Mouse (Mus musculus) 416B (cell line): Measurements from ENCODE around the gene Tnfsf13.

ENCODE experiments used
- DNase-seq: peaks from one replicate; pipeline ENCODE4 v3.0.0; 2011; ENCODE audit warnings: low read depth

Tnfsf13 gene

DNA sequence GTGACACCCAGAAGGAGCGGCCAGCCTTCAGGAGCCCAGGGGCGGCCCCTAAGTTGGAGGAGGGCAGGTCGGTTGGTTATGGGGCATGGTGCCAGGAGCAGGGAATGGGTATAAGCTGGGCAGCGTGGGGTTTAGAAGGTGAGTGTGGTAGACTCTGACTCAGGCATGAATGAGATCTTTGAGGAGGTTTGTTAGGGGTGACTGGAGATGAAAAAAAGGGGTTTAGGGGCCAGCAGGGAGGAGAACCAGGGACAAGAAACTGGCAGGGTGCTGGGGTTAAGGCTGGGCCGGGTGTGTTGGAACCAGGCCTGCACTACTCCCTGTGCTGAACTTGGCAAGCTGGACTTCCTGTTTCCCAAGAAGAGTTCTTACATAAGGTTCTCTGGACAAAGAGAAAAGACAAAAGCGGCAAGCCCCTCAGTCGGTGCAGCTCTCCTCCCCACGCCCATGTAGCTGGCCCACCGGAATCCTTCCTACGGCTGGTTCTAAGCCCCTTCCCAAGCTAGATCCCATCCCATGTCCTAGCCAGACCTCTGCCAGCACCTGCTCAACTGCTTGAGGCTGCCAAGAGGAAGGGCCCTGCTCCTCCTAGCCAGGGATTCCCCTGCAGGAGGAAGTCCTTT lies at the start of gene Tnfsf13:
Gene Tnfsf13, minus strand, starts transcription at position 259 of the 623 bp plus-strand sequence.
- DNase-seq, result peak; percentile 54

DNA sequence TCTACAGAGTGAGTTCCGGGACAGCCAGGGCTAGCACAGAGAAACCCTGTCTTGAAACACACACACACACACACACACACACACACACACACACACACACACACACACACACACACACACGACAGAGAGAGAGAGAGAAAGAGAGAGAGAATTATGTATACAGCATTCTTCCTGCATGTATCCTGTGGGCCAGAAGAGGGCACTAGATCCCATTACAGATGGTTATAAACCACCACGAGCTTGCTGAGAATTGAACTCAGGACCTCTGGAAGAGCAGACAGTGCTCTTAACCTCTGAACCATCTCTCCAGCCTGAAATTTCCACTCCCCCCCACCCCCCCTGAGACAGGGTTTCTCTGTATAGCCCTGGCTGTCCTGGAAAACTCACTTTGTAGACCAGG lies 45.8 kb upstream of the Tnfsf13 start:
- peak; percentile 45 for DNase-seq

DNA sequence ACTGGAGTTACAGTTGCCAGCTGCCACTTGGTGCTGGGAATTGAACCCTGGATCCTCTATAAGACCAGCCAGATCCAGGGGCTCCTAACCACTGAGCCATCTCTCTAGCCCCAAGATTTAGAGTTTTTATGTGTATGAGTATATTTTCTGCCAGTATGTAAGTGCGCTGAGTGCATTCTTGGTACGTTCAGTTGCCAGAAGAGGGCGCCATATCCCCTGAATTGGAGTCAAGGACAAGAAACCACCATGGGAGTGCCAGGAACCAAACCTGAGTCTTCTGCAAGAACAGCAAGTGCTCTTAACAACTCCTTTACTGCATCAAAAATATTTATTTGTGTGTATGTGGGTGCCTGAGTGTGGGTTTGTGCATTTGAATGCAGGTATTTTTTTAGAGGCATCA lies 43.5 kb upstream of the Tnfsf13 start:
- DNase-seq, result peak; percentile 91

- peak; percentile 36 for DNase-seq
Measured at GRCm38 (mm10) chr11:69725951-69726350, 40.4 kb upstream of the Tnfsf13 start.

GRCm38 (mm10) chr11:69723074-69723473 lies 37.5 kb upstream of the Tnfsf13 start:
- DNase-seq, result no peak

DNA sequence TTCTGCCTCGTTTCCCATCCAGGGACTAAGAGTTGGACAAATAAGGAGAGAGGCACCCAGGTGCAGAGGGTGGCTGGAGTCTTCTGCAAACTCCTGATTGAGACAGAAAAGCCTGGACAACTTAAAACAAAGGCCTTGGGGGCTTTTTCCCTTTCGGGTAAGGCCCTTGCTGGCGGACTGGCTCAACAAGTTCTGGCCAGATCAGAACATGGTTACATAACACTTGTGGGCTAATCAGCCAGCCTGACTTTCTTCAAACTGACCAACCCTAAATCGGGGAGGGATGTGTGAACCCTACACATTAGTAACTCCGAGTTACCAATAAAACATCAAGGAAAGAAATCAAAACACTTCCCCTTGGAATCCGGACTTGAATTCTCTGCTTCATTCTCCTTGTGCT lies 35.3 kb upstream of the Tnfsf13 start:
- no peak for DNase-seq

- no peak for DNase-seq
Measured at GRCm38 (mm10) chr11:69719423-69719822, 33.8 kb upstream of the Tnfsf13 start.

GRCm38 (mm10) chr11:69718661-69719060 lies 33.1 kb upstream of the Tnfsf13 start:
- DNase-seq, result no peak

DNA sequence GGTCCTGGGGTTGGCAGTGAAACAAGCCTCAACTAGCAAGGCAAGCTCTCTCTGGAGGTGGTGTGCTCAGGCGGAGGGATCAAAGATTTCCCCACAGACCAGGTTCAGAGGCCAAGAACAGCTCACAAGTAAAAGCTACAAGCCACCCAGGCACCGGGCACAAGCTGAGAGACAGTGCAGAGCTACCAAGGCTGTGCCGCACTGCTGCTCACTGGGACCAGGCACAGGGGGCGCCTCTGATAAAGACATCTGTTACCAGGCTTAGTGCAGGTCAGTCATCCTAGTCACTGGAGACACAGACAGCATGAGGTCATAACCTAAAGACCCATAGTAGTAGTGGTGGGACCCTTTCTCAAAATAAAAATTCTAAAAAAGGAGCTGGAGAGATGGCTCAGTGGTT lies 31.4 kb upstream of the Tnfsf13 start:
- no peak for DNase-seq

GRCm38 (mm10) chr11:69715929-69716328 lies 30.3 kb upstream of the Tnfsf13 start:
- DNase-seq, result peak; percentile 88

DNA sequence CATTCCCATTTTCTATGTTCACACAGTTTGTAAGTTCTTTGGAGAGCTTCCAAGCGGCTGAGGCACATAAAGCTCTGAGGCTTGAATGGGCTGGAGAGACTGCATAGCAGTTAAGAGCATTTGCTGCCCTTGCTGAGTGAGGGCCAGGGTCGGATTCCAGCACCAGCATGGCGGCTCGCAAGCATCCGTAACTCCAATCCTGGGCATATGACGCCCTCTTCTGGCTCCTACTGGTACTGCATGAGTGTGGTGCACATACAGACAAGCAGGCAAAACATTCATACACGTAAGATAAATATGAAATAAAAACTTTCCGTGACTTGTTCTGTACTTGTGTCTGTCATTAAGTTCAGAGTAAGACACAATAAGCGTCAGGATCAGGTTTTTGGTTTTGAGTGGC lies 29.9 kb upstream of the Tnfsf13 start:
- no peak for DNase-seq

DNA sequence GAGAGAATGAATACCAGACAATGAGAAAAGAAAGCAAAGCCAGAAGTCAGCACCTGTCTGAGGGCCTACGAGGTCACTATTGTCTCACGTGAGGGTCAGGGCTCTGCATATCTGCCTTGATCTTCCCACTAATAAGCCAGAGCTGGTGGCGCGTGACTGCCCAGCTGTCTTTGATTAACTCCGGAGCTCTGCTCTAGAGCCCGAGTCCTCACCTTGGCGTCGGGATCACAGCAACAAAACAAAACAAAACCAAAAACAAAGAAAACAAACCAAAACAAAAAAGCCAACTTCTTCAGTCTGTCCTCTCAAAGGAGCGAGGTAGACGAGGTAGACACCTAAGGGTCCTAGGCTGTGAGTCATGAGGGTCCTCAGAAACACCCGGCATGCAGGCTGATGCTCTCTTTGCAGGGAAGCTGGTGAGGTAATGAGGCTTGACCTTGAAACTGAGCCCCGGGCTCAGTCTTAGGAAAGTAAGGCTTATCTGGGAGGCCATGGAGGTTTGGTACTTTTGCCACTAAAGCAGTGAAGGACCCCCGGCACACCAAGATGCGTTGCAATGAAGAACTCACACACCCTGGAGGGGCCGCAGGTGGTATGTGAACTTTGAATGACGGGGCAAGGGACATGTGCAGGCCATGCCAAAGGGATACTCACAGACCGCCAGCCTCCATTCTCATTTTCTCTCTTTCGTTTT lies 29.2 kb upstream of the Tnfsf13 start:
- no peak for DNase-seq

- DNase-seq, result no peak
Measured at GRCm38 (mm10) chr11:69712954-69713672, 27.5 kb upstream of the Tnfsf13 start.

DNA sequence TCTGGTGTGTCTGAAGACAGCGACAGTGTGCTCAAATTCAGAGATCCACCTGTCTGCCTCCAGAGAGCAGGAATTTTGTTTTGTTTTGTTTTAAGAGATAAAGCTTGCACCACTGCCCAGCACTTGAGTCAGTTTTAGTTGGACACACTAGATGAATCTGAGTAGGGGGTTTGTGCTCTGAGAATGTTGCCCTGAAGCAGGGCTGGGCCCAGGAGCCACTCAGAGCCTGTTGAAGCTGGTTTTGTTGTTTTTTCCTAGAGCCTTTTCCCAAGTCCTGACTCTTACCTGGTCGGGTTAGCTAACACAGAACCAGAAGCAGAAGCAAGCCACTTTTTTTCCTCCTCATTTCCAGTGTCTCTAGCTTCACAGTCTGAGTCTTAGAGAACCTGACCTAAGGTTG lies 25.5 kb upstream of the Tnfsf13 start:
- DNase-seq, result no peak

DNA sequence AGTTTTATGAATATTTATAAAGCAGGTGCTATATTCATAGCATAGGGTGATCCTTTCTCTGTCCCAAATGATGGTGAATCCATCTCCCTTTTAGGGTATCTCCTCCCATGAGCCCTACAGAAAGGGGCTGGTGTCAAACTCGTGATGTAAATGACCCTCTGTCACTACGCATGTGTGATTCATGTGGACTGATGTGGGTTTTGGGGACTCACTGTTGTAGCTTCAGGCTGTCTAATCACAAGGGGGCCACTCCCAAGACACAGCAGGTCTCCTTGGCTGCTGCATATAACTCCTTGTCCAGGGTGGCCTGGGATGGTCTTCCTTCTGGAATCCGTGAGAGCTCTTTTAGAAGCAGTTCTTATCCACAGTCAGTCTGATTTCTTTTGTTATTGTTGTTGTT lies 24.9 kb upstream of the Tnfsf13 start:
- no peak for DNase-seq

- no peak for DNase-seq
Measured at GRCm38 (mm10) chr11:69709554-69710446, 24.2 kb upstream of the Tnfsf13 start.

DNA sequence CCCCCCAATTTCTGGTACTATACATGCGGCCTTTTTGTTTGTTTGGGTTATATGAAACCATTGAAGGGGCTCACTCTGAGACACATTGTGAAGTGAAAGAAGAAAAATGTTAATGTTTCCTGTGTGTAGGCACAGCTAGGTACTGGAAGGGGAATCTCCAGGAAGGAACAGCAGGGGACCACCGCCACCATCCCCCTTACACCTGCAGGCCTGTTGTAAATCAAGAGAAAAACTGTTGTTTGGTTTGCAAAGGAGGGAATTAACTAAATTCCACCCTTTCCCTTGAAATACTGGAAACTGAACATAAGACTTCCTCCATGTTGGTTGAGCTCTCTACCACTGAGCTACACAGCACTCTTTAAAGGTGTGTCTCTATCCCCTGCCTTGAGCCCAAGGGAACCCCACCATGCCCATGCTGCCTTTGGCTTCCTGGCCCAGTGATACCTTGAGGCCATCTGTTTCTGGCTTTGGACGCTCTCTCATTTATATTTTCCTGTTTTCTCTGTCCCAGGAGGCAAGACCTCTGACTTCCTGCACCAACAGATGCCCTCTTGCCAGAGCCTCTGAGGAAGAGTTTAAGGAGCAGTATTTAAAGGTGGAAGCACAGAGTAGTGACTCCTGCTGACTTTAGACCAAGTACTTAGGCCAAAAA lies 23.2 kb upstream of the Tnfsf13 start:
- no peak for DNase-seq

GRCm38 (mm10) chr11:69707873-69708381 lies 22.3 kb upstream of the Tnfsf13 start:
- DNase-seq, result no peak

DNA sequence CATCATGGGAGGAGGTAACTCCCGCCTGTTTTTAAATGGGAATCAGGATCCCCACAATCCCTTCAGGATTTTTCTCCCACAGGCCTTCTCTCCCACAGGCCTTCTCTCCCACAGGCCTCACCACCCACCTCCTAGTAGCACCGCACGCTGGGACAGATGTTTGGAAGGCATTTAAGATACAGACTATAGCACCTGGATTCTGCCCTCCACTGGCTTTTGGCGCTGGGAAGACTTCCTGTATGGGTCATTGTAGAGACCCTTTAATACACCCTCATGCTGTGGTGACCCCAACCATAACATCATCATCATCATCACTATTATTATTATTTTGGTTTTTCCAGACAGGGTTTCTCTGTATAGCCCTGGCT lies 21.9 kb upstream of the Tnfsf13 start:
- no peak for DNase-seq

- DNase-seq, result no peak
Measured at GRCm38 (mm10) chr11:69706775-69707479, 21.3 kb upstream of the Tnfsf13 start.

- DNase-seq, result no peak
Measured at GRCm38 (mm10) chr11:69704613-69705010, 19.0 kb upstream of the Tnfsf13 start.
